Mouse (Mus musculus) Muller cell, postnatal 12 days (primary cell): Measurements from ENCODE around the gene Klrc3.
"Not testable (repeated sequence)": the region's sequence is repeated elsewhere in the genome, so short reads cannot be mapped to it uniquely, and the experiment has no call there.

ENCODE experiments used
- DNase-seq: peaks from one replicate; pipeline ENCODE4 v3.0.0-alpha.2; 2015; ENCODE audit errors: inconsistent ontology term

The Klrc3 gene

DNA sequence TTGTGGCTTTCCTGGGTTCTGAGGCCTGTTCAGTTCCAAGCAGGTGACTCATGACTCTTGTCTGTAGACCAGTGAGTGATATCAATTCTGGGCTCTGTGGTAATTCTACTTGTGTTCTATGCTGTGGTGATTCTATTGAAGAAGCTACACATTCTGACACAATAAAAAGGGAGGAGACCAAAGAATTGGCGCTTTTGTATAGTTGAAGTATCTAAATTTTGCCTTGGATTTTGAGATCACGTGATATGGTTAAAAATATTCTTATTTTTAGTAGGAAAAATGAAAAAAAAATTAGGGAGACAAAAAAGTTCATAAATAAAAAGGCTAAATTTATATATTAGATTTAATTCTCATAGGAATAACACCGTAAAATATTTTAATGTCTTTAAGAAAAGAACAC is at the start of gene Klrc3:
Klrc3 (minus strand) TSS at position 101 of the 400 bp plus-strand sequence.
- DNase-seq = not testable (repeated sequence)

DNA sequence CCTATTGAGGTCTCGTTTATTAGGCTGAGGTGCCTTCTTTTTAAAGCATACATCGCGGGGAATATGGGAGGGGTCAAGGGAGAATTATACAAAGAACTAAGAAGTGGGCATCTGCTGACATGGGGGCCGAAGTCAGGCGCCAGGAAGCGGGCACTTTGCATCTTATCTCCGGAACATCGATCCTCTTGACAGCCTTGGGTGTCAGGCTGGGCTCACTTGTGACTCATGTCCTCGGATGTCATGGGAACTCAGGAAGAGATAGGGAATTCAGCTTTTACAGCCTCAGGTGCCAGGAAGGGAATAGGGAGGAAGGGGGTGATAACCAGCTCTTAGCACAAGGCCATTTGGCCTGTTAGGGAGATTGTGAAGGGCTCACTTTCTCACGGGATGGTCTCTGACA is 48.3 kb upstream of the Klrc3 start:
- not testable (repeated sequence) for DNase-seq

DNA sequence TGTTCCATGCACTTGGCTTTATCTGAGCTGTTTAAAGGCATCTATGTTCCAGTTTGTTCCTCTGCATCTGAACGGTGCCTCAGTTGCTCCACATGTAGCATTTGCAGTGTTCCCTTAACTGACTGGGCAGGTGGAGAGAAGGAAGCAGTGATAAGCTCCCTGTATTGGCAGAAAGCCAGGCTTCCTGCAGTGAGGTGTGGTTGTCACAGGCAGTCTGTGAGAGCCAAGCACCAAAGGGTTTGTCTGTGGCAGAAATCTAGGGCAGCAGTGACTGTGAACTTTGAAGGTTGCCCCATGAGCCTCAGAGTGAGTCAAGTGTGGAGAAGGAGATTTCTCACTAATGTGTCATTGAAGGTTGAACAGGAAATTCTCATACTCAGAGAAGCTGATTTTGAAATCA is 37.2 kb upstream of the Klrc3 start:
- no peak for DNase-seq

DNA sequence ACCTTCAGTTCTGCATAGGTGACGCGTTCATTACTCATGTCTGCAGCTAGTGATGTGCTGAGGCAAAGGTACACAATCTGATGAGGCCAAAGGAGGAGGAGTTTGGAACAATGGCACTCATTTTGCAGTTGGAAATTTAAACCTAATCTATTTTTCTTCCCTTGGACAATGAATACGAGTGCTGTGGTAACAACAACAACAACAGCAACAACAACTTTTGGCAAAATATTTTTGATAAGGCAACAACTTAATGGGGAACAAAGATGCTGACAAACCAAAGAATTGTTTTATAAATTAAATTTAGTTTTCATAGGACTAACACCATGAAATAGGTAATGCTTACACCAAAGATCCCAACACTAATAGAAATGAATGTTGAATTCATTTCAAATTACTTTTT is 35.7 kb upstream of the Klrc3 start, which contains the start of gene Klrc1:
Klrc1 (minus strand) TSS at position 101 of the 400 bp plus-strand sequence.
- DNase-seq = no peak

DNA sequence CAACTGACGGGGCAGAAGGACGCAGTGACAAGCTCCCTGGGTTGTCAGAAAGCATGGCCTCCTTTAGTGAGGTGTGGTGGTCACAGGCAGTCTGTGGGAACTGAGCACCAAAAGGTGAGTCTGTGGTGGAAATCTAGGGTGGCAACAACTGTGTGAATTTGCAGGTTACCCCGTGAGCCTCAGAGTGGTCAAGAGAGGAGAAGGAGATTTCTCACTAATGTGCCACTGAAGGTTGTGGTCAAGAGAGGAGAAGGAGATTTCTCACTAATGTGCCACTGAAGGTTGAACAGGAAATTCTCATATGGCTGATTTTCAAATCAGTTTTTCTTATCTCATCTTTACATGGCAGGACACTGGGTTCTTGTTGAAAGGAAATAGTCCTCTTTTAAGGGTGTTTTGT is 18.2 kb upstream of the Klrc3 start:
- not testable (repeated sequence) for DNase-seq

DNA sequence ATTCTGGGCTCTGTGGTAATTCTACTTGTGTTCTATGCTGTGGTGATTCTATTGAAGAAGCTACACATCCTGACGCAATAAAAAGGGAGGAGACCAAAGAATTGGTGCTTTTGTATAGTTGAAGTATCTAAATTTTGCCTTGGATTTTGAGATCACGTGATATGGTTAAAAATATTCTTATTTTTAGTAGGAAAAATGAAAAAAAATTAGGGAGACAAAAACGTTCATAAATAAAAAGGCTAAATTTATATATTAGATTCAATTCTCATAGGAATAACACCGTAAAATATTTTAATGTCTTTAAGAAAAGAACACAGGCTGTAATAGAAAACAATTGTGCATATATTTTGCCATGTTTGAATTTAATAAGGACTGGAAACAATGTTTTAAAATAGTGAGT is 17.5 kb upstream of the Klrc3 start, which contains the start of gene Klrc2:
Klrc2 (minus strand) TSS at position 101 of the 400 bp plus-strand sequence.
- not testable (repeated sequence) for DNase-seq

DNA sequence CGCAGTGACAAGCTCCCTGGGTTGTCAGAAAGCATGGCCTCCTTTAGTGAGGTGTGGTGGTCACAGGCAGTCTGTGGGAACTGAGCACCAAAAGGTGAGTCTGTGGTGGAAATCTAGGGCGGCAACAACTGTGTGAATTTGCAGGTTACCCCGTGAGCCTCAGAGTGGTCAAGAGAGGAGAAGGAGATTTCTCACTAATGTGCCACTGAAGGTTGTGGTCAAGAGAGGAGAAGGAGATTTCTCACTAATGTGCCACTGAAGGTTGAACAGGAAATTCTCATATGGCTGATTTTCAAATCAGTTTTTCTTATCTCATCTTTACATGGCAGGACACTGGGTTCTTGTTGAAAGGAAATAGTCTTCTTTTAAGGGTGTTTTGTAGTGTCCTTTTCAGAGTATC is 917 bp upstream of the Klrc3 start:
- not testable (repeated sequence) for DNase-seq

DNA sequence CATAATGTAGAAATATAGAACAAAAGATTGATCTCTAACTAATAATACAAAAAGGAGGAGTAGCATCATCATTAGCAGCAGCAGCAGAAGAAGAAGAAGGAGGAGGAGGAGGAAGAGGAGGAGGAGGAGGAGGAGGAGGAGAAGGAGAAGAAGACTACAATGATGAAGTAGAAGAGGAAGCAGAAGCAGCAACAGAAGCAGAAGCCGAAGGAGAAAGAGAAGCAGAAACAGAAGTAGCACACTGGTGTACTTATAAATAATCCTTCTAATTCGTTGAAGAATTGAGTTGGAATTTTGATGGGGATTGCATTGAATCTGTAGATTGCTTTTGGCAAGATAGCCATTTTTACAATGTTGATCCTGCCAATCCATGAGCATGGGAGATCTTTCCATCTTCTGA is 12.1 kb downstream of the Klrc3 start:
- DNase-seq = not testable (repeated sequence)

DNA sequence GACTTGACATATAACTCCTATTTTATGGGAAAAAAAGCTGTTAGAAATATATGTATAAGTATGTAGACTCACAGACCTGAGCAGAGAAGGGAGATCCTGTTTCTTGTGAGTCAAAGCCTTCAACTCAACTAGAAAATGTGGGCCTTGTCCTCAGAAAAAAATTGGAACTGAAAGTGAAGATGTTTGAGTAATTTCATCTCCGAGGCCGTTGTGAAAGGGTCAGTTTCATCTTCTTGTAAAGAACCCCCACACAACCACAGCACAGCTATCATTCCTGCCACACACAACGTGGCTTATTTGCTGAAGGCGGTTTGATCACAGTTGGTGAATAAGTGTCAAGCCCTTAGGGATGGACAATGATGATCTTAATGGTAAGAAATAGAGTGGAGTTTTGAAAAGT is 19.4 kb downstream of the Klrc3 start, which contains the start of gene Klrk1:
Klrk1 (minus strand) TSS at position 130 of the 400 bp plus-strand sequence.
- DNase-seq = no peak

DNA sequence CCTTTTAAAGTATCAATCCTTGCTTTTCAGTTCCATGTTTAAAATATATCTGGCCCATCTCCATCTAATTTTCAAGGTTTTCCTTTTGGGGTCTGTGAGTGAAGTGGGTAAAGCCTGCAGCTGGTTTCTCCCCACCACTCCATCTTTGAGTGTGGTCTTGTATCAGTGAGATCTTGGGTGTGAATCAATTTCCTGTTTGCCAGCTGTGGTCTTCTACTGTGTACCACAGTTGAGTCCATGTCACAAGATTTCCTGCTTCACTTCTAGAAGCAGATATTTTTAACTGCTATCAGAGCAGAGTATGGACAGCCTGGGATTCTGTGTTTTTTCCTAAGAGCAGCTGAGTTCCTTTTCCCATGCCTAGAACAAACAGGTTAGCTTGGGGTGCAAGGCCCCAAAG is 34.8 kb downstream of the Klrc3 start:
- DNase-seq = no peak

DNA sequence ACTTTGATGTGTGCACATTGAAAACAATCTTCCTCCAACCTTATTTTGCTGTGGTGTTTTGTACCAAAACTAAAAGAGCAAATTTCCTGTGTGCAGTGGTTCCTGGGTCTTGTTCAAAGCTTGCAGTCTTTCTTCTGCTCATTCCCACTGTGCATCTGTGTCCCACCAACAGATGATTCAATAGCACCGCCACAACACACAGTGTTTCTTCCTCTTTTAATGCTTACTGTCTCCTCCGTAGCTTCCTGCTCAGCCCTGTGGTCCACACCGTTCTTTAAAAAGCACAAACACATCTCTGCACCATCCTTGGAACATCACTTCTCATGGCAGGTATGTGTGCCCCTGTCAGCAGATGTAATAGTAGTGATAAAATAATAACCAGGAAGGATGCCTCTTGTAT is 51.6 kb downstream of the Klrc3 start, which contains the start of gene Klrd1:
Klrd1 (plus strand) TSS at position 275 of the 400 bp plus-strand sequence.
- no peak for DNase-seq
